Mouse (Mus musculus) gastrocnemius, postnatal 4 days (tissue): Measurements from ENCODE around the gene Epb41. TPM values are rescaled to one million over a fixed set of nuclear protein-coding genes. Genes with fewer than 3 reads are reported as not detected.
A peak's percentile ranks its signal among the peaks of the same experiment; 100 is the strongest.

Experiments
- DNase-seq, 2 experiments: peaks; one replicate each; pipeline ENCODE4 v3.0.0; 2021 to 2022; ENCODE audit warnings: low spot score in 2 of 2, mixed read lengths in 2 of 2
- total RNA-seq, 2 experiments: library from RNA; stranded (reverse); gene quantifications; 2 replicates each; pipeline ENCODE4 v1.2.3; 2021

Epb41 gene
- total RNA-seq, 2 experiments from 2014 or later, result 35.5 to 43.1 TPM

DNA sequence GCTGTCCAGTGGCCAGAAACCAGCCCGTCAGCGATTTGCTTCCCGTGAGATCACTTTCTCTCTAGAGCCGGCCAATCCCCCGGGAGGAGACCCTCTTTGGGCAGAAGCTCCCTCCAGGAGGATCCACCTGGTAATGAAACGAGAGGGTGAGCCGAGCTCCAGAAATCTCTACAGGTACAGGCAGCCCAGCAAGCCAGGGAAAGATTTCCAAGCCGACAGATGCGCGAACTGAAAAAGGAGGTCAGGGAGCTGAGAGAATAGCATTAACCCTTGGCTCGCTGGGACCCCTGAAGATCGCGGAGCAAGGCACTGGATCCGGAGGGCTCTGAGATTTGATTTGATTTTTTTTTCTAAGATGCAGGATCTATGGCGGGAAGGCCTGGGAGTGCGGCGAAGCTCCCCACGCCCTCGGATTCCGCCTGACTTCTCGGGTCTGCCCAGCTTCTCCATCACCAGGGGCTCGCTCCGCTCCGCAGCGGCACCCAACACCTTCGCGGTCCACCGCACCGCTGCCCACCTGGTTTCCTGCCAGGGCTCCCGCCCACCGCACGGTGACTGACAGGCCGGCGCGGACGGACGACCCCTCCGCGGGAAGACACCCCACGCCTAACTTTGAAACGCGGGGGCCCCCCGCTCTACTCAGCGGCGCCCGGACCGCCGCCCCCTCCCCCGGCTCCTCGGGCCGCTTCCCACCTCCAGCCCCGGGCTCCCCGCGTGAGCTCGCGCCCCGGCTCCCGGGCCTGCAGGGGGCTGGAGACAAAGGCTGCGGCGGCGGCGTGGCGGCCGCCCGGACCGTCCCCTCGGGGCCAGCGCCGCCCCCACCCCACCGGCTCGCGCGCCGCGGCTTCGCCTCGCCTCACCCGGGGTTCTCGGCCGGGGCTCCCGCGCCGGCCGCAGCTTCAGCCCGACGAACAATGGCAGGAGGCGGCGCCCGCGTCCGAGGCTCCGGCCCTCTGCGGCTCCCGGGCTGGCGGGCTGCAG, 26.8 kb downstream of the Epb41 start:
- peak in 1 of 2 experiments; percentile 40 for DNase-seq

- DNase-seq, result no peak
Measured at GRCm38 (mm10) chr4:132043726-132044125, 31.4 kb downstream of the Epb41 start.

GRCm38 (mm10) chr4:132041471-132042332, 33.4 kb downstream of the Epb41 start:
- DNase-seq, result no peak

DNA sequence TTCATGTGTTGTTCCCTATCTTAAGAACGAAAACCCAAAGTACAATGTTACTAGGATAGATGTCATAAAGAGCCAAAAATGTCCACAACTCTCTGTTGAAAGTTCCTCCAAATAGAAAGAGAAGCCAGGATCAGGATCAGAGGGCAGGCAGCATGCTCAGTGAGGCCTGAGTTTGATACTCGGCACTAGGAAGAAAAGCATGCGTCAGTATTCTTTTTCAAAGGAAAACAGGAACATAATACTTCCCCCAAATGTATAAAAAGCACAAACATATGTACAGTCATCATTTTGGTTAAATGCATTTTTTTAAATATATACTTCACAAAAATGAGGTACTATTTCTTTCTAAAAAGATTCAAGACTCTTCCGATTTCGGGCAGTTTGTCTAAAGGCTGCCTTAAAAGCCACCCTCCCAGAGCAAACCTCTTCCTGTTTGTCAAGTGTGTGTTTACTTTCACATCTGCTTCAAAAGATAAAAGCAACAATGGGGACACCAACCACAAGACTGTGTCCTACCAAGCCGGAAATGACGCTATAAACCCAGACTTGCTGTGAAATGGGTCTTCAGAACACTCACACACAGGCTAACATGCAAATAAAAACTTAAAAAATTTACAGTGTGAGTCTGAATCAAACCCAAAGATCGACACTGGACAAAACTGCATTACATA, 35.0 kb downstream of the Epb41 start:
- no peak for DNase-seq

DNA sequence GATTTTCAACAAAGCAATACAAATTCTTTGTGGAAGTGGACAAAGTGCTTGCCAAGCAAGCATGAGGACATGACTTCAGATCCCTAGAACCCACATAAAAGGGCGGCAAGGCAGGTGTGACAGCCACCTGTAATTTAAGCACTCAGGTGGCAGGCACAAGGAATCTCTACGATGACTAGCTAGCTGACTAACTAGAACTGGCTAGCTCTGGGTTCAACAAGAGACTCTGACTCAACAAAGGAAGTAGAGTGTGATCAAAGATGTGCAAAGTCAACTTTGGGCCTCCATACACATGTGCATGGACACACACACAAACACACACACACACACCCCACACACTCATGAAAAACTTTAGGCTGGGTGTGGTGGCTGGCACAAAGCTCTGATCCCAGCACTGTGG, 35.6 kb downstream of the Epb41 start:
- DNase-seq, result no peak

- DNase-seq, result no peak
Measured at GRCm38 (mm10) chr4:132038809-132039208, 36.3 kb downstream of the Epb41 start.

DNA sequence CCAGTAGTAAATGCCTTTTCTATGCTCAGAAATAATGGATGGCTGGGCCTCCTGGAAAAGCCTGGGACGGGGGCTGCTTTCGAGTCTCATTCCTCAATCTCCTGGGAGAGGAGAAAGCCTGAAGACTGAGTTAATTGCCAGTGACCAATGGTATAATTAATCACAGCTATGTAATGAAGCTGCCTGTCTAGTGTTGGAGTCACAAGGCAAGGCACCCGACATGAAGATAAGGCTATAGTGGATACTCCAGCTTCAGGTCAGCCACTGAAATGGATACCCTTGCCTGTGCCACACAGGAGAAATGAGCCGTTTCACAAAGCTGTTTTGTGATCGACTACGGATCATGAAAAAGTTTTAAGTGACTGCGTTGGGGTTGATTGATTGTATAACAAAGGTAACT, 37.1 kb downstream of the Epb41 start:
- no peak for DNase-seq

GRCm38 (mm10) chr4:132037137-132037536, 38.0 kb downstream of the Epb41 start:
- DNase-seq, result no peak

DNA sequence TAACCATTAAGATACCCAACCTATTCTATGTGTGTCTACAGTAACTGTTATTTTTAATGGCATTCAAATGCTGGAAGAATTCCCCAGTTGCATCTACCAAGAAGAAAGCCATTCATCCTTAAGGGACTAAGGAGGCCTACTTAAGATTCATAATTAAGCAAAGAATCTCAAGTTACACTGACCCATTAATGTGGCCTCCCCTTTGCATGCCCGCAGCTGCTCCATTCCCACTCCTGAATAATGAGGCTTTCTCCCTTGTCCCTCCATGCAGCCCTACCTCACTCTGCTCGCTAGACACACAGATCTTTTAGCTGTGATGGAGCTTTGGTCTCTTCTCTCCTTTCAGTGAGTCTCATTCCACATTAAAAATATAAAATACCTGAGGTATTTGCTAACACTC, 40.9 kb downstream of the Epb41 start:
- no peak for DNase-seq

GRCm38 (mm10) chr4:132033183-132033582, 41.9 kb downstream of the Epb41 start:
- no peak for DNase-seq

DNA sequence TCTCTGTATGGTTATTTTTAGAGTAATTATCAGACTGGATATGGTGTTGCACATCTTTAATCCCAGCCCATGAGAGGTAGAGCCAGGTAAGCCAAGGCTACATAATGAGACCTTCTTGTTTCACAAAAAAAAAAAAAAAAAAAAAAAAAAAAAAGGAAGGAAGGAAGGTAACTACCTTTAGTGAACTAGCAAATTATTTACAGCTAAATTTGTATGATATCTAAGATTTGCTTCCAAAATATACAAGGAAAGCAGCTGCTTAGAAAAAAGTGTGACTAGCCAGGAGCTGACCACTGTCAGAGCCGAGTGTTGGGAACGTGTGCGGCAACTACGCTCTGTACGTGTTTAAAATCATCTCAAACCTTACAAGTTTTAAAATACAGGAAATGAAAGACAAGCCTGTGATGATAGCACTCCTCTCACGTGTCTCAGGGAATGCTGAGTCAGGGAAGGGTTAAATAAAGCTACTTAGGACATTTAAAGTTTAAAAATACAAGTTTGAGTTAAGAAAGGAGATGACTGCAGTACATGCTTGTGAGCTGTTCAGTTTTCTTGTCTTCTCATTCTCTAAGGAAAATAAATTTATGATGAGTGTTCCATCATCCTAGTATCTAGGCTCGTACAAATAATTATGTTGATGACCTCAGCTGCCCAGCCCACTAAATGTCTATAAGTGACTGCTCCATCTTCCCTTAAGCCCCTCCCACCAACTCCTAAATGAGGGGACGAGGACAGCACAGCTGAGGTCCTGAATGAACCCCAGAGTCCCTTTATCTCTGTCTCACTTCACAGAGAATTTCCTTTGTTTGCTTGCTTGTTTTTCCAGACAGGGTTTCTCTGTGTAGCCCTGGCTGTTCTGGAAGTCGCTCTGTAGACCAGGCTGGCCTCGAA, 45.0 kb downstream of the Epb41 start:
- DNase-seq, result no peak

DNA sequence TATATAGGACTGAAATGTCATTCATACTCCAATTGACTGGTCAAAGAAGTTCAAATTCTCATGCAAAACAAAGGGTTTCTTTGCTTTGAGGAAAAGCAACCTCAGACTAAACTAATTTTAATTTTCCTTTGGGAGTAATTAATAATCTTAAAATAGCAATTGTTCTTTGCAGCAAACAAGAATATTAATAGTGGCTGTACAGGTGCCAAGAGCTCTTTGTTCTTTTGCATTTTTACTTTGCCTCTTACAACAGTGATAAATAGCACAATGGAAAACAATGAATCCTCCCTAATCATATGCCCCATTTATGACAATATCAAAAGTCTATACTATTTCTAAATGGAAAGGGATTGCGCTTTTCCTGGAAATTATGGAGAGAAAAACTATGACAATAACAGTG, 47.3 kb downstream of the Epb41 start:
- no peak for DNase-seq

DNA sequence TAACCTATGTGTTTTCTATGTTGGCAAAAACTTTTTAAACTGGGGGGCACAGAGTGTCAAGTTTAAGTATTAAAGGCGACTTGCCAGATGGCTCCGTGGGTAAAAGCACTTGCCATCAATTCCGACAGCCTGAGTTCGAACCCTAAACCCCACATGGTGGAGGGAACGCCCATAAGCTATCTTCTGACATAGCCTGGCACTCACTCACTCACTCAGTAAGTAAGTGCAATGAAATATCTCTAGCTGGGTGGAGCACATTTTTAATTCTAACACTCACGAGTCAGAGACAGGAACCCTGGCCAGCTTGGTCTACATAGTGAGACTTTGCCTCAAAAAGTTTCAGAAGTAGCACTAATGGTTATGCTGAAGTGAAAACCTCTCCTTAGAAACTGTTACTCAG, 48.0 kb downstream of the Epb41 start:
- no peak for DNase-seq

- DNase-seq, result no peak
Measured at GRCm38 (mm10) chr4:132025738-132026527, 49.2 kb downstream of the Epb41 start.

GRCm38 (mm10) chr4:132025264-132025663, 49.9 kb downstream of the Epb41 start:
- no peak for DNase-seq

- no peak for DNase-seq
Measured at GRCm38 (mm10) chr4:132023816-132024215, 51.3 kb downstream of the Epb41 start.

- no peak for DNase-seq
Measured at GRCm38 (mm10) chr4:132022639-132023038, 52.5 kb downstream of the Epb41 start.

GRCm38 (mm10) chr4:132021883-132022282, 53.2 kb downstream of the Epb41 start:
- DNase-seq, result no peak

DNA sequence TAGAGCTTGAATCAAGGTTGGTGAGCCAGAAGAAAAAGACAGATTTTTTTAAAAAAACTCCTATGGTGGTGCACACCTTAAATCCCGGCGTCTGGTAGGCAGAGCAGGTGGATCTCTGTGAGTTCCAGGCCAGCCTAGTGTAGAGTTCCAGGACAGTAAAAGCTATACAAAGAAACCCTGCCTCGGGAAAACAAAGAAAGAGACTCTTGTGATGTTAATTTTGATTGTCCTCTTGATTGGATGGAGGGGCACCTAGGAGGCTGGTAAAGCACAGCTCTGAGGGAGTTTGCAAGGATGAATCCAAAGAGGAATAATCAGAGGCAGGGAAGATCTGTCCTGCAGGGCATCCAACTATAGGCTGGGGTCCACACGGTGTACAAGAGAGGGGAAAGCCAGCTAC, 56.6 kb downstream of the Epb41 start:
- DNase-seq, result no peak

DNA sequence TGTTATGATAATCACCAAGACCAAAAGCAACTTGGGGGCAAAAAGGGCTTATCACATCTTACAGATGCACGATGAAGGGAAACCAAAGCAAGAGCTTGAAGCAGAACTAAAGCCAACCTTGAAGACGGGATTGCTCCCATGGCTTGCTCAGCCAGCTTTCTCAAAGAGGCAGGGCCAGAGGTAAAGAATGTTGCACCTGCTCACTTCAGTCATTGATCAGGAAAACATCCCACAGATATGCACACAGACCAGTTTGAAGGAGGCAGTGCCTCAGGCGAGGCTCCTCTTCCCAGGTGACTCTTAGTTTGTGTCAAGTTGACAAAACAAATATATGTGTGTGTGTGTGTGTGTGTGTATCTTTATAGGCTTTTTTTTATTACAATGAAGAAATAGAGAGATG, 59.7 kb downstream of the Epb41 start:
- DNase-seq, result no peak
